Mouse (Mus musculus) forebrain, embryonic 14.5 days (tissue): ENCODE measurements around the gene Mllt3. TPM values are rescaled to one million over a fixed set of nuclear protein-coding genes. Genes with fewer than 3 reads are reported as not detected.
A peak's percentile ranks its signal among the peaks of the same experiment; 100 is the strongest.

Experiments used
- ATAC-seq: fragments of 200-750 bp; cut with Nextera tagmentation; 2 replicates; pipeline ENCODE4 v1.8.0; 2017; ENCODE audit warnings: mild to moderate bottlenecking, moderate library complexity
- DNase-seq: peaks from one replicate; pipeline ENCODE4 v3.0.0-alpha.2; 2015; ENCODE audit warnings: low spot score
- H3K27ac ChIP-seq: fragments of 300-500 bp; sonication (generic); 2 replicates; pipeline ENCODE4 v1.5.1; 2014; ENCODE audit warnings: low read depth, mild to moderate bottlenecking, control low read depth, low read length, moderate library complexity
- H3K27me3 ChIP-seq: fragments of 300-500 bp; sonication (generic); replicated peaks from 2 replicates; pipeline ENCODE4 v1.6.1; 2014; ENCODE audit warnings: low read length, control low read depth, mixed read lengths; ENCODE audit not compliant: control insufficient read depth, insufficient read depth
- H3K36me3 ChIP-seq: fragments of 300-500 bp; sonication (generic); 2 replicates; pipeline ENCODE4 v1.6.1; 2014; ENCODE audit warnings: low read length, control low read depth; ENCODE audit not compliant: control insufficient read depth, insufficient read depth
- H3K4me1 ChIP-seq: fragments of 300-500 bp; sonication (generic); 2 replicates; pipeline ENCODE4 v1.6.1; 2014; ENCODE audit warnings: antibody characterized with exemption, low read length, control low read depth; ENCODE audit not compliant: control insufficient read depth, insufficient read depth
- H3K4me2 ChIP-seq: fragments of 300-500 bp; sonication (generic); 2 replicates; pipeline ENCODE4 v1.6.1; 2014; ENCODE audit warnings: mild to moderate bottlenecking, control low read depth, low read length
- H3K4me3 ChIP-seq: fragments of 300-500 bp; sonication (generic); 2 replicates; pipeline ENCODE4 v1.5.1; 2014; ENCODE audit warnings: low read depth, low read length, control low read depth
- H3K9ac ChIP-seq: fragments of 300-500 bp; sonication (generic); 2 replicates; pipeline ENCODE4 v1.6.1; 2014; ENCODE audit warnings: mild to moderate bottlenecking, low read length, control low read depth, moderate library complexity
- H3K9me3 ChIP-seq: fragments of 300-500 bp; sonication (generic); replicated peaks from 2 replicates; pipeline ENCODE4 v1.6.1; 2016; ENCODE audit warnings: low read length, control low read depth, mixed read lengths; ENCODE audit not compliant: control insufficient read depth
- WGBS: fragments of 180-500 bp; shearing (Covaris S2); extraction: QIAGEN DNeasy Blood & Tissue Kit; methylation state at CpG from one replicate; pipeline ENCODE4 v1.1.7; 2014; 5-methylcytosine and 5-hydroxymethylcytosine counted together
- polyA plus RNA-seq: library from polyadenylated mRNA; unstranded; fragments of >200 nt; fragmentation: Nextera tagmentation; extraction: Ambion mirVana; gene quantifications from 2 replicates; pipeline ENCODE4 v1.2.1, GENCODE M21; 2014

Gene Mllt3
- polyA plus RNA-seq, 1 experiment from 2014 or later = 95.2 TPM

DNA sequence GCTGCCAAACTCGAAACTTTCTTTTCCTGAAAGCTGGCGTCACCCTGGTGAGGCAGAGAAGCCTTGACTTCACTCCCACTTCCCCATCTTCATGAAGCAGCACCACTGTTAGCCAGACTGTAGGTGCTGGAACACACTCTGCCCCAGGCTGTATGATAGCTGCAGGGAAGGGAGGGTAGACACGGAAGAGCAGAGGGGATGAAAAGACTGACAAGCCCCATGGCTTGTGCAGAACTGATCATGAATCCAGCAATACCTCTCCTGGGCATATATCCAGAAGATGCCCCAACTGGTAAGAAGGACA, 69.4 kb downstream of the Mllt3 start:
- Histone ChIP-seq H3K4me2 (no peak overlapping the region), H3K27ac (no peak overlapping the region), H3K4me1 (no peaks in the 10 kb centered on the region), H3K27me3 (no peaks in the 10 kb centered on the region), H3K9me3 (no peaks in the 10 kb centered on the region), H3K36me3 (no peaks in the 10 kb centered on the region), H3K9ac (no peak overlapping the region), H3K4me3 (no peak overlapping the region)
- DNase-seq (no peak), ATAC-seq (no peak)
- WGBS = 92% methylated on average over 3 of the region's 3 CpGs

DNA sequence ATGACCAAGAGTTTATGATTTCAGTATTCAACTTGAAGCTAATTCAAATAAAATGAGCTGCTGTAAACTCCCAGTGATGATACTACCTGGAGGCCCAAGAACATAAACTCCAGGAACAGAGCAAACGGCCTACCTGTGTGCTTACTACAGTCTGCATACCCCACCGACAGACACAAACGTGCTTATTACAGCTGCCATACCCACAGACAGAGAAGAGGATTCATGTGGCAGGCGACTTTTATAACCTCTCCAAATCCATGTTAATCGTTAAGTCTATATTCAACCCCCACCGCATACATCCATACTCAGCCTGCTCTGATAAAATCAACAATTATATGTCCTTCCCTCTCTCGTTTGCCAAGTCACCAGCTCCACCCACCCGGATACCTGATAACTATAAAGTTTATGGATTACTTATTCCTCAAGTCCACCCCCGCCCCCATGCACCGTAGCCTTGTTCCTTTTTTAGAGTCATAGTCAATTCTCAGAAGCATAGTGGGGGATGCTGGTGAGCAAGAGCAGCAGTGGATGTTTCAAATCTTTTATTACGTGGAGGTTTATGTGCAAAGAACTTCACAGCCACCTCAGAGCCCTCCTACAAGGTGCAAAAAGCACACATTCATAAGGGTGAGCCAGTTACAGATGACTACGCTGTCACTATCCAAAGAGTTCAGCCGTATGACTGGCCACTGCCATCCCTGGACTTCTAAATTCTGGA, 70.0 kb downstream of the Mllt3 start:
- H3K4me1 ChIP-seq = no peaks in the 10 kb centered on the region
- ATAC-seq = no peak
- H3K9ac ChIP-seq = no peak overlapping the region
- H3K4me3 ChIP-seq = no peak overlapping the region
- H3K4me2 ChIP-seq = no peak overlapping the region
- no peaks in the 10 kb centered on the region for H3K36me3 ChIP-seq
- H3K27me3 ChIP-seq = no peaks in the 10 kb centered on the region
- no peaks in the 10 kb centered on the region for H3K9me3 ChIP-seq
- H3K27ac ChIP-seq = no peak overlapping the region
- DNase-seq = no peak
- 93% methylated on average over 13 of the region's 13 CpGs for WGBS

DNA sequence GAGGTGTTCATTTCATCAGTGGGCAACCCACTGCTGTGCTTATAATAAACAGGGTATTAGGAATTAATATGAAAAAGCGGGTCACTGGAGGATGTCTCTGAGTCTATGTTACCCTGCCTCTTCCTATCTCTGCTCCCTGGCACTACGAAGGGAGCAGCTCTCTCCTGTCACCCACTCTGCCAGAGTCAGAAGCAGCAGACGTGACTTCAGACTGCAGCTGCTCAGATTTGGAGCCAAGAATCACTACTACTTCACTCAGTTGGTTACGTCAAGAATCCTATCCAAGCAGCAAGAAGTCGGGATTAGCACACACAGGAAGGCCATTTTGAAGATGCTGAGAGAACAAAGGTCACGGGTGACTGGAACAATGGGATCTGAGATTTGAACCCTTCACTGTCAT, 71.3 kb downstream of the Mllt3 start:
- Histone ChIP-seq H3K4me1 (peaks cover 3% of the 10 kb centered on the region; the same call in 1 of the 2 replicates), H3K4me2 (no peak overlapping the region), H3K36me3 (no peaks in the 10 kb centered on the region), H3K9me3 (no peaks in the 10 kb centered on the region), H3K4me3 (no peak overlapping the region), H3K27me3 (no peaks in the 10 kb centered on the region), H3K27ac (no peak overlapping the region), H3K9ac (no peak overlapping the region)
- WGBS = 70% methylated on average over 6 of the region's 6 CpGs
- ATAC-seq = peak; percentile 50; the same call in 1 of the 2 replicates
- peak; percentile 62 for DNase-seq

DNA sequence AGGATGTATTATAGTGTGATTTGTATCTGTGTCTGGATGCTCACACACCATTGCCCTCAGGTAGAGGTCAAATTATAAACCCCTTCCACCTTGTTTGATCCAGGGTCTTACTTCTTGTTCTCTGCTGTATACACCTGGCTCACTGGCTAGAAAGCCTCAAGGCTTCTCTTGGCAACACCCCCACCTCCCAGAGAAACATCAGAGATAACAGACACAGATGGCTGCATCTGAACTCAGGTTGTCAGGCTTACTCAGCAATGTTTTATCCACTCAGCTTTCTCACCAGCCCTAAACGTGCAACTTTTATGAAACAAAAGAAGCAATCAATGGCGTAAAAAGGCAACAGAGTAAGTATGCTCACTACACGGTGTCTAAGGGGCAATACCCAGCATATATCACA, 75.3 kb downstream of the Mllt3 start:
- no peaks in the 10 kb centered on the region for H3K36me3 ChIP-seq
- 53% methylated on average over 3 of the region's 3 CpGs for WGBS
- H3K9ac ChIP-seq = no peak overlapping the region
- DNase-seq (no peak), ATAC-seq (no peak)
- H3K4me3 ChIP-seq = no peak overlapping the region
- no peak overlapping the region for H3K4me2 ChIP-seq
- peaks cover 3% of the 10 kb centered on the region for H3K4me1 ChIP-seq
- no peaks in the 10 kb centered on the region for H3K9me3 ChIP-seq
- no peaks in the 10 kb centered on the region for H3K27me3 ChIP-seq
- no peak overlapping the region for H3K27ac ChIP-seq

DNA sequence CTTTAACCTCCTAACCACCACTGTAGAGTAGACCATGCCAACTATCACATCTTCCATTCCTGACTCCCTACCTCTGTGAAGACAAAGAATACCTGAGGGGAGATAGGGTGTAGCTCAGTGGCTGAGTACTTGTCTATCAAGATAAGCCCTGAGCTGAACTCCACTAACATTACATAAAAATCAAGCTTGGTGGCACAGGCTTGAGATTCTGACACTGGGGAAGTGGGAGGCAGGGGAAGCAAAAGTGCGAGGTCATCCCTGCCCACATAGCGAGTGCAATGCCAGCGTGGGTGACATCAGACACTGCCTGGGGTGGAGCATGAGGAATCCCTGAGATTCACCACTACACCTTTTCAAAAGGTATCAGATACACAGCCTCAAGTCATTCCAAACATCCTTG, 76.0 kb downstream of the Mllt3 start:
- Histone ChIP-seq H3K4me1 (peaks cover 3% of the 10 kb centered on the region), H3K36me3 (no peaks in the 10 kb centered on the region), H3K4me2 (no peak overlapping the region), H3K4me3 (no peak overlapping the region), H3K27ac (no peak overlapping the region), H3K27me3 (no peaks in the 10 kb centered on the region), H3K9ac (no peak overlapping the region), H3K9me3 (no peaks in the 10 kb centered on the region)
- DNase-seq (no peak), ATAC-seq (no peak)
- WGBS = 99% methylated on average over 3 of the region's 3 CpGs

DNA sequence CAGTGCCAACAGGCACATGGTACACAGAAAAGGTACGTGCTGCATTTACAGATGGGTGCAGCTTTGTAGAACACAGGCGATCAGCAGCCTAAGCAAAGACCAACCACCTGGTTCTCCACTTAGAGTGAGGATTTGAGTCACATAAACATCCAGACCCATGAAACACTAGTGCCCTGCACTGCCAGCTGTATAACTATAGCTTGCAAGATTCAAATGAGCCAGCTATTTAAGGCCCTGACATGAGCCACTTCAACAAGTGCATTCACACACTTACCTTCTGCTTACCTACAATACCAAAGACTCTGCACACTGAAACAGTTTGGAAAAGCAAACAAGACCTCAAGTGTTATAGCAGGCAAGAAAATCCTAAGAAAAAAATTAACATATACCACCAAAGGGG, 78.0 kb downstream of the Mllt3 start:
- H3K4me2 ChIP-seq = no peak overlapping the region
- H3K9ac ChIP-seq = no peak overlapping the region
- ATAC-seq (no peak), DNase-seq (no peak)
- WGBS = 89% methylated on average over 2 of the region's 2 CpGs
- H3K4me1 ChIP-seq = peaks cover 3% of the 10 kb centered on the region
- H3K4me3 ChIP-seq = no peak overlapping the region
- H3K36me3 ChIP-seq = no peaks in the 10 kb centered on the region
- H3K9me3 ChIP-seq = no peaks in the 10 kb centered on the region
- H3K27me3 ChIP-seq = no peaks in the 10 kb centered on the region
- no peak overlapping the region for H3K27ac ChIP-seq

DNA sequence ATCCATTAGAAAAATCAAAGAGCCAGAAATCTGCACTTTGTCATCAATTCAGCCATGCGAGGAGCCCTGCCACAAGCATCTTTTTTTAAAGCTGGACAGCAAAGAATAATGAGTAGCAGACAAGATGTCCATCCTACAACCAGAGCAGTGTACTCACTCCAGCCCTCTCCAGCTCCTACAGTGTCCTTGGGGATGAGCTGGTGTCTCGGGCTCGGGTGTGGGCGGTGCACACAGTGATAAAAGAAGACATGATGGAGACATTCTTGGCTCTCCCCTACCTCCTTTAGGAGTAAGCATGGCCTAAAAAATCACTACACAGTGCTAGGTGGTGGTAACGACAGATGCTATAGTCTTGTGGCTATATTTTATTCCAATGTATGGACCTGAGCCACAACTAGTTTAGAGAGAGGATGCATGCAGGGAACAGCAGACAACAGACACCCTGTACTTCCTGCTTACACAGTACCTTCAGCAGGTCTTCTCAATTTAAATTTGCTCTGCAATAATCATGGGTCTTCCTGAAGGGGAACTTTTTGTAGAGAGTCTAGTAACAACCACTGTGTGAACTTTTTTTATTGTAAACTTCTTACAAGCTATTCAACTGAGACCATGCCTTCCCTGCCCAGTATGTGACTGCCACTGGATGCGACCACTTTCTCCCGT, 78.6 kb downstream of the Mllt3 start:
- no peak overlapping the region for H3K27ac ChIP-seq

DNA sequence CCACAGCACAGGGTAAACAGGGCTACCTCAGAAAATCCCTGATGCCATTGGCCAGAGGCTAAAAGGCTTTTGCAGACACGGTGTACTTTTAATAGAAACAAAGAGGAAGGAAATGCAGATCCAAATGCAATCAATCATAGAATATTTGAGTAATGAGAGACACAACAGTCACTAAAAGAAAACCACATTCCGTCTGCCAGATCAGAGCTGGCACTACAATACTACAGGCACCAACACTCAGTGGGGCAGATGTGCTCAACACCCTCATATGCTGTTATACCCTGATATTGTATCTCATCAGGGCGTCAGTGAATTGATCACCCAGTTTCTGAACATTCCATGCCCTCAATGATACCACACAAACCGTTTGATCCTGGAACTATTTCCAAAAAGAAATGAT, 79.4 kb downstream of the Mllt3 start:
- DNase-seq (no peak), ATAC-seq (no peak)
- Histone ChIP-seq H3K4me2 (no peak overlapping the region), H3K4me1 (peaks cover 3% of the 10 kb centered on the region), H3K9ac (no peak overlapping the region), H3K27me3 (no peaks in the 10 kb centered on the region), H3K27ac (no peak overlapping the region), H3K9me3 (no peaks in the 10 kb centered on the region), H3K4me3 (no peak overlapping the region), H3K36me3 (no peaks in the 10 kb centered on the region)
- 64% methylated on average over 4 of the region's 4 CpGs for WGBS

More for the DNA sequence above, 78.6 kb downstream of the Mllt3 start:
- DNase-seq (no peak), ATAC-seq (0 out of 2 replicates have a peak, but pooled peaks have one; percentile 26)
- 75% methylated on average over 7 of the region's 7 CpGs for WGBS
- H3K4me3 ChIP-seq = no peak overlapping the region
- H3K36me3 ChIP-seq = no peaks in the 10 kb centered on the region
- H3K4me2 ChIP-seq = no peak overlapping the region
- H3K9me3 ChIP-seq = no peaks in the 10 kb centered on the region
- H3K4me1 ChIP-seq = peaks cover 3% of the 10 kb centered on the region
- no peak overlapping the region for H3K9ac ChIP-seq
- no peaks in the 10 kb centered on the region for H3K27me3 ChIP-seq

DNA sequence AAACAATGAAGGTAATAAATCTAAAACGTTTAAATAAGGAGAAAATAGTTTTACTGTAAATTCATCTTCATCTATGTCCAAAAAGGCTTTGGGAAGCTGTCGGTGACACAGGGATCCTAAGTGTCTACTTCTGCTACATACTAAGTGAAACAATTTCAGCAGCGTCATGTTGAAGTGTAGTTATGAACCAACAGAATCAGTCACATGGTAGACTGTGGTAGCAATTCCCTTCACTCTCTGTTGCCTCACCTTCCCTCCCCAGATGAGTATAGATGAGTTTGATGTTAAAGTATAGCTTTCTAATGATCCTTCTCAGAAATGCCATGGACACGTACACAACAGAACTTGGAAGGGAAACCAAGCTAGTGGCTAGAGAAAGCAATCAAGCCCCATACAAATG, 79.9 kb downstream of the Mllt3 start:
- H3K27ac ChIP-seq = no peak overlapping the region
- H3K9ac ChIP-seq = no peak overlapping the region
- H3K36me3 ChIP-seq = no peaks in the 10 kb centered on the region
- H3K4me1 ChIP-seq = peaks cover 3% of the 10 kb centered on the region
- WGBS = 89% methylated on average over 4 of the region's 4 CpGs
- ATAC-seq (no peak), DNase-seq (no peak)
- no peaks in the 10 kb centered on the region for H3K27me3 ChIP-seq
- H3K4me2 ChIP-seq = no peak overlapping the region
- H3K9me3 ChIP-seq = no peaks in the 10 kb centered on the region
- no peak overlapping the region for H3K4me3 ChIP-seq
